Mouse (Mus musculus) lung, embryonic 14.5 days (tissue): ENCODE results near the gene Wfdc18. TPM values are rescaled to one million over a fixed set of nuclear protein-coding genes. Genes with fewer than 3 reads are reported as not detected.
A peak's percentile ranks its signal among the peaks of the same experiment; 100 is the strongest.

Experiments used
- ATAC-seq: fragments of 200-750 bp; cut with Nextera tagmentation; 2 replicates; pipeline ENCODE4 v1.8.0; 2017; ENCODE audit warnings: mild to moderate bottlenecking, moderate TSS enrichment, moderate library complexity; ENCODE audit not compliant: insufficient read depth
- DNase-seq: peaks from one replicate; pipeline ENCODE4 v3.0.0-alpha.2; 2015
- H3K27ac ChIP-seq: fragments of 300-500 bp; sonication (generic); 2 replicates; pipeline ENCODE4 v1.5.1; 2014; ENCODE audit warnings: low read depth, mild to moderate bottlenecking, moderate library complexity
- H3K27me3 ChIP-seq: fragments of 300-500 bp; sonication (generic); 2 replicates; pipeline ENCODE4 v1.6.1; 2014; ENCODE audit warnings: low read length, control low read depth; ENCODE audit not compliant: insufficient read depth
- H3K36me3 ChIP-seq: fragments of 300-500 bp; sonication (generic); 2 replicates; pipeline ENCODE4 v1.6.1; 2014; ENCODE audit warnings: control low read depth; ENCODE audit not compliant: insufficient read depth
- H3K4me1 ChIP-seq: fragments of 300-500 bp; sonication (generic); 2 replicates; pipeline ENCODE4 v1.6.1; 2014; ENCODE audit warnings: antibody characterized with exemption, control low read depth; ENCODE audit not compliant: insufficient read depth
- H3K4me2 ChIP-seq: fragments of 300-500 bp; sonication (generic); 2 replicates; pipeline ENCODE4 v1.6.1; 2014; ENCODE audit warnings: mild to moderate bottlenecking
- H3K4me3 ChIP-seq: fragments of 300-500 bp; sonication (generic); 2 replicates; pipeline ENCODE4 v1.5.1; 2014; ENCODE audit warnings: low read depth, low read length
- H3K9ac ChIP-seq: fragments of 300-500 bp; sonication (generic); 2 replicates; pipeline ENCODE4 v1.6.1; 2014
- H3K9me3 ChIP-seq: fragments of 300-500 bp; sonication (generic); 2 replicates; pipeline ENCODE4 v1.6.1; 2016; ENCODE audit warnings: low read depth, low read length, control low read depth
- CTCF ChIP-seq: IDR thresholded peaks from 2 replicates; pipeline ENCODE4 v1.5.1; 2016; ENCODE audit warnings: antibody characterized with exemption, low read depth
- WGBS: fragments of 180-500 bp; shearing (Covaris S2); extraction: QIAGEN DNeasy Blood & Tissue Kit; methylation state at CpG from one replicate; pipeline ENCODE4 v1.1.7; 2014; 5-methylcytosine and 5-hydroxymethylcytosine counted together
- polyA plus RNA-seq: library from polyadenylated mRNA; unstranded; fragments of >200 nt; fragmentation: Nextera tagmentation; extraction: Ambion mirVana; gene quantifications from 2 replicates; pipeline ENCODE4 v1.2.1, GENCODE M21; 2014

Gene Wfdc18
- polyA plus RNA-seq, 1 experiment from 2014 or later: not detected

DNA sequence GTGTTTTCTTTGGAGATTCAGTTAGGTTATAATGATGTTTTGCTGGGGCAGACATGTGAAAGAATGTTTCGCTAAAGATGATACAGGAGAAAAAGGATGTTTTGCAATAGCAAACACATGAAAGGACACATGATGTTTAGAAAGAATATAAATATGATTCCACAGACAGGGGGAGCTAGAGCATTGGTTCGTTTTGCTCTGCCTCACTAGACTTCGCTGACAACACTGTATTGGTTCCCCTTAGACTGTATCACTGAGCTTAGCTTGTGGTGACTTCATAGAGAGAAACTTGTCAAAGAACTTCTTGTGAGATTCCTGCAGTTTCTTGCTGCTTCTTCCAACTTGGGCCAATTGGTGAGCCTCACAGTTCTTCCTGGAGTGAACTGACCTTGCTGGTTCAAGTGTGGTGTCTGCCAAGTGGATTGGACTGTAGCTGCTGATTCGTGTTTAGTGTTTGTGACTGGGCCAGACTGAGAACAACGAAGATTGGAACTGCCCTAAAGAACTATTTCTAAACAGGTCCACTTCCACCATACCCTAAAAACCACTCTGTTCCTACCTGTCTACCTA, 24.3 kb downstream of the Wfdc18 start:
- no peak overlapping the region for H3K4me2 ChIP-seq
- TF ChIP-seq CTCF: 0 out of 2 replicates have a peak, but pooled peaks have one; percentile 15
- DNase-seq (peak; percentile 10), ATAC-seq (no peak)
- no peak overlapping the region for H3K27ac ChIP-seq
- H3K4me3 ChIP-seq: no peak overlapping the region
- no peaks in the 10 kb centered on the region for H3K4me1 ChIP-seq
- H3K9me3 ChIP-seq: no peaks in the 10 kb centered on the region
- 77% methylated on average over 5 of the region's 5 CpGs for WGBS
- no peak overlapping the region for H3K9ac ChIP-seq
- no peaks in the 10 kb centered on the region for H3K27me3 ChIP-seq
- H3K36me3 ChIP-seq: no peaks in the 10 kb centered on the region

DNA sequence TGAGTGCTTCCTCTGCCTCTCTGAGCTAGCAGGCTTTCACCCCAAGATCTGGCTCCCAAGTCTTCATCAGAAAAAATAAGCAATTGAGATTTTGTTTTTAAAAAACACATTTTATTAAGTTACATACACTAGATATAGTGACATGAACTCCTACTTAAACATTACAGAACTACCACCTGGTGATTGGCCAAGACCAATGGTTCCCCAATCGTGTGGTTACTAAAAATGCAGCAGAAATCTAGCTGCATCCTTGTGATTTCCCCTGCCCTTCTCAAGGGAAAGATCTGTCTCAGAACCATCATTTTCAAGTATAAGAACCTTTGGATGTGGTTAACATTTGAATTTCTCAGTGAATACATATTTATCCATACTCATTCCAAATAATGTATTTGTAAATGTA, 25.4 kb downstream of the Wfdc18 start:
- TF ChIP-seq CTCF: no peak
- Histone ChIP-seq H3K4me3 (no peak overlapping the region), H3K9ac (no peak overlapping the region), H3K4me2 (no peak overlapping the region), H3K4me1 (no peaks in the 10 kb centered on the region), H3K27me3 (no peaks in the 10 kb centered on the region), H3K9me3 (no peaks in the 10 kb centered on the region), H3K36me3 (no peaks in the 10 kb centered on the region), H3K27ac (no peak overlapping the region)
- no peak for DNase-seq
- WGBS: 80% methylated on average over 1 of the region's 1 CpGs
- ATAC-seq: no peak

DNA sequence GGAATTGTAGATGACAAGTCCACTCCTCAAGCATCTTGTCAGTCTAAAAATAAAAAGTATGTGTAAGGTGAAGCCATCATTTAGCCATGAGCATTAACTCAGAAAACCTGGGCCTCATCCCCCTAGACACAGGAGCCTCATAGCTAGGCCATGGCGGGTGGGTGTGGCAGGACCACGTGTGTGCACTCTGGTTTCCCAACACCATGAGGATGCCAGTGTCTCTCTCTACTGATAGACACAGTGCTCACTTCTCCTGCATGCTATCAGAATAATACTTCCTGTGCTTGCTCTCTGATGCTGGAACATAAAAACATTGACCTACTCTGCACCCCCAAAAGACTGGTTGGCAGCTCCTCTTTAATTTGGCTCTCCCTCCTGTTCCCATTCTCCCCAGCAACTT, 27.1 kb downstream of the Wfdc18 start:
- no peaks in the 10 kb centered on the region for H3K36me3 ChIP-seq
- no peak overlapping the region for H3K4me3 ChIP-seq
- no peak for TF ChIP-seq CTCF
- DNase-seq (no peak), ATAC-seq (no peak)
- no peaks in the 10 kb centered on the region for H3K27me3 ChIP-seq
- no peak overlapping the region for H3K9ac ChIP-seq
- no peak overlapping the region for H3K27ac ChIP-seq
- no peak overlapping the region for H3K4me2 ChIP-seq
- H3K9me3 ChIP-seq: no peaks in the 10 kb centered on the region
- H3K4me1 ChIP-seq: no peaks in the 10 kb centered on the region; the same call in 1 of the 2 replicates
- 58% methylated on average over 2 of the region's 2 CpGs for WGBS

DNA sequence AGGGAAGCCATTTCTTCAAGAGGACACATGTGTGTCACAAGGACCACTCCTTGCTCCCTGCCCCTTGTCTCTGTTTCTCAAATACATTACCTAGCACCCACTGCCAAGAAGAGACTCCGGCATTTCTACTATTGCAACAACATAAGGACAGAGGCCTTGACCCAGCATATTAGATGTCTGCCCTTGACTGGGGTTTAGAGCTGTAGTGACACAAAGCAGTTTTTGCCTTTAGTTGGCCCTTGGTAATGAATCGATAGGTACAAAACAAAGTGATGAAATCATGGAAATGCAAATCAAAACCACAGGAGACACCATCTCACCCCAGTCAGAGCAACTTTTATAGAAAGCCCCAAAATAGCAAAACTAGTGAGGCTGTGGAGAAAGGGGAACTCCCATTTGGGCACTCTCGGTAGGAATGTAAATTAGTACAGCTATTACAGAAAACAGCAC, 28.3 kb downstream of the Wfdc18 start:
- no peak overlapping the region for H3K9ac ChIP-seq
- no peak for TF ChIP-seq CTCF
- DNase-seq: no peak

DNA sequence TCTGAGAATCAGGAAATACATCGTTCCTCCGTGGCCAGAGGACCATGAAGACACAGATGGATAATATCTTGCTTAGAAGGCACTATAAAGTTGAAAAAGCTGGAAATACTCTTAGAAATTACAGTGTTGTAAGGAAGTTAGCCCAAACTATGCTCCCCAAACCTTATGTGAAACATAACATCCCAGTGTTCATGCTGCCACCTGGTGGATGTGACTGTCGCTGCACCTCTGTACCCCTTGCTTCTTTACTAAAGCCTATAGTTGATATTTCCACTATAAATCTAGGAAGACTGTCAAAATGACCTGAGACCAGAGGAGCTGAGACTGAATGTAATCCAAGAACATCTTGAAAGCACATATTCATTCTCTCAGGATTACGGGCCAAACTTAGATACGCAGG, 30.4 kb downstream of the Wfdc18 start:
- Histone ChIP-seq H3K4me3 (no peak overlapping the region), H3K27me3 (no peaks in the 10 kb centered on the region), H3K27ac (no peak overlapping the region; the same call in 1 of the 2 replicates), H3K36me3 (no peaks in the 10 kb centered on the region), H3K9me3 (no peaks in the 10 kb centered on the region), H3K9ac (no peak overlapping the region), H3K4me2 (no peak overlapping the region), H3K4me1 (no peaks in the 10 kb centered on the region; the same call in 1 of the 2 replicates)
- WGBS: 23% methylated on average over 5 of the region's 5 CpGs
- DNase-seq (peak; percentile 91), ATAC-seq (0 out of 2 replicates have a peak, but pooled peaks have one; percentile 62)
- peak; percentile 92 for TF ChIP-seq CTCF

More for the DNA sequence above, 28.3 kb downstream of the Wfdc18 start:
- no peak overlapping the region for H3K27ac ChIP-seq
- no peaks in the 10 kb centered on the region for H3K36me3 ChIP-seq
- no peak for ATAC-seq
- WGBS: 78% methylated on average over 3 of the region's 3 CpGs
- H3K27me3 ChIP-seq: no peaks in the 10 kb centered on the region
- no peaks in the 10 kb centered on the region; the same call in 1 of the 2 replicates for H3K4me1 ChIP-seq
- H3K4me3 ChIP-seq: no peak overlapping the region
- H3K4me2 ChIP-seq: no peak overlapping the region
- no peaks in the 10 kb centered on the region for H3K9me3 ChIP-seq

DNA sequence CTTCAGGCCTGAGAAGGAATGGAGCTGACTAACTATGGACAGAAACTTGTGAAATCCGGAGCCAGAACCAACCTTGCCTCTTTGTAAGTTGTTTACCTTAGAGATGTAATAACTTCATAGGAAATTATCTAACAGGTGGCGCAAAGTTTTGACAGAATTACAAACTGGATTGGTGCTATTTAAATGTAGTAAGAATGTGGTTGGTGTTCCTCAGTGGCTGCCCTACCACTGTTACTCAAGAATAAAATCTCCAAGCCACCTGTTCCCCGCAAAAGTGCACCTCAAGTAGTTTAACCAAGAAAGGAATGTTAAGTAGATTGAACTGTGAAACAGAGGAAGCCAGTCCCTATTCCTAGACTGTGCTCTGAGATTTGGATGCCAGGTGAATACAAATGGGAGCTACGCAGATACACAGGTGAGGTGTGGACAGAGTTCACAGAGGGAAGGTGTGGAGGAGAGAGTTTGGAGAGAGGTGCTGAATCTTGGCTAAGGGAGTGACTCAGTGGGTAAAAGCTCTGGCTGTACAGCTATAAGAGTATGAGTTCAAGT, 31.7 kb downstream of the Wfdc18 start:
- H3K36me3 ChIP-seq: no peaks in the 10 kb centered on the region
- no peaks in the 10 kb centered on the region; the same call in 1 of the 2 replicates for H3K4me1 ChIP-seq
- no peaks in the 10 kb centered on the region for H3K9me3 ChIP-seq
- H3K9ac ChIP-seq: no peak overlapping the region
- WGBS: 53% methylated on average over 4 of the region's 4 CpGs
- peak; percentile 60; the same call in 1 of the 2 replicates for ATAC-seq
- peak overlapping the region; percentile 63; the same call in 1 of the 2 replicates for H3K27ac ChIP-seq
- no peak for TF ChIP-seq CTCF
- peak; percentile 42 for DNase-seq
- H3K27me3 ChIP-seq: no peaks in the 10 kb centered on the region
- no peak overlapping the region for H3K4me3 ChIP-seq
- no peak overlapping the region for H3K4me2 ChIP-seq

DNA sequence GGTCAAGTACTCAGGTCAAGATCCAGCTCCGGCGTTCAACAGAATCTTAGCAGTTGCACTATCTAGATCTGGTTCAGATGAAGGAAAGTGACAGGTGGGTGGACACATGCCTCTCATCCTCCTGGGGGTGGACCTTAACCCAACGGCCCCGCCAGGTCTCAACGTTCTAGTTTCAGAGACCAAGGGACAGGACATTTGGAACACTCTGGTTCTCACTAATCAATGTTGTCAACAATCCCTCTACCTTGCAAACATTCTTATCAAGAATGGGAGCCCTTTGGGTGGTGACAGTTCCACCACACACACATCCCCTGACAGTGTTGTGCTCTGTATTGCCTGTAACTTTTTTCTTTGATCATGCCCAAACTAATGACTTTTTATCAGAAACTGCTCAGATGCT, 33.0 kb downstream of the Wfdc18 start:
- no peak overlapping the region for H3K9ac ChIP-seq
- no peaks in the 10 kb centered on the region for H3K9me3 ChIP-seq
- H3K36me3 ChIP-seq: no peaks in the 10 kb centered on the region
- H3K27me3 ChIP-seq: no peaks in the 10 kb centered on the region
- H3K4me3 ChIP-seq: no peak overlapping the region
- no peaks in the 10 kb centered on the region; the same call in 1 of the 2 replicates for H3K4me1 ChIP-seq
- H3K4me2 ChIP-seq: no peak overlapping the region
- no peak overlapping the region for H3K27ac ChIP-seq
- no peak for TF ChIP-seq CTCF
- no peak for ATAC-seq
- 60% methylated on average over 5 of the region's 5 CpGs for WGBS
- DNase-seq: no peak
